In the genomic region with DNA sequence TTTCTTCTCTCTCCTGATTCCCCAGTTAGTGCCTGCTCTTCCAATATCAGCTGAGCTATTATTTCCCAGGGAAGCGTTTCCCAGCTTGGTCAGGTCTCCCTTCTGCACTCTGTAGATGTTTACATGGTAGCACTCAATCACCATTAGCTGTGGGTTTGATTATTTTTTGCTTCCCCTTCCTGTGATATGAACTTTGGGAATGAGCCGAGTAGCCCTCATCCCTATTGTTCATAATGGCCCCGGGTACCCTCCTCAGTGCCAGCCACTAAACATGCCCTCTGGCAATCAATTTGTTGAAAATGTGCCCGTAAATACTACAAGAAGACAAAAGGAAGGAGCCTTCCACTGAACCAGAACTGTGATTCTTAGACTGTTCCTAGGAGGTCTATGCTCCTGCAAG, we compare ENCODE assay signal across 26 mouse cellular contexts.
DNase-seq lines count a peak whose midpoint lies in the region; ATAC-seq lines count a peak whose summit lies in the region.
"Had no signal": no experiment of that assay in that cellular context is flagged by ENCODE, and none has a peak within 500 bp of the region (broad histone marks: within the 10 kb centered on the region; RNA-seq: fewer than 3 reads in every experiment).

No protein-coding gene starts in this region.

- 83% methylated on average over 4 of the region's 4 CpGs for WGBS in heart, embryonic 10.5 days
- WGBS in midbrain, embryonic 13.5 days = 93% methylated on average over 4 of the region's 4 CpGs
- WGBS in midbrain, embryonic 16.5 days = 89% methylated on average over 4 of the region's 4 CpGs

- peak; percentile 31 for DNase-seq in heart, embryonic 10.5 days (ENCODE audit: low spot score)
- DNase-seq in heart, postnatal 10 days = no peak
- peak; percentile 35 for DNase-seq in lung, postnatal 25 days (ENCODE audit: low spot score)
- DNase-seq in lung, postnatal 4 days = peak; percentile 18 to 27
- DNase-seq in ovary, postnatal 10 days (ENCODE audit: low spot score) = no peak
- DNase-seq: adrenal gland, adult 8-10 months; adrenal gland, postnatal 14 days; adrenal gland, postnatal 36 days; B cell, adult 2 months; cerebellum, adult 11-12 months; cerebellum, adult 2 months; cerebellum, adult 9-10 months; cerebellum, postnatal 10 days; cerebellum, postnatal 25 days had no signal

- H3K4me3 ChIP-seq in heart, embryonic 10.5 days = no peak overlapping the region
- H3K4me3 ChIP-seq in midbrain, embryonic 13.5 days (replicated peaks) = no peak overlapping the region
- no peak overlapping the region for H3K4me3 ChIP-seq in midbrain, embryonic 16.5 days (ENCODE audit: low read depth, low read length)
- H3K4me3 ChIP-seq: embryonic facial prominence, embryonic 10.5 days; embryonic facial prominence, embryonic 12.5 days; forebrain, embryonic 10.5 days; forebrain, embryonic 12.5 days; forebrain, embryonic 15.5 days had no signal

- no peaks in the 10 kb centered on the region for H3K9me3 ChIP-seq in heart, embryonic 10.5 days
- no peaks in the 10 kb centered on the region for H3K9me3 ChIP-seq in midbrain, embryonic 13.5 days
- H3K9me3 ChIP-seq in midbrain, embryonic 16.5 days (replicated peaks; ENCODE audit: control insufficient read depth, low read length, poor library complexity, severe bottlenecking) = no peaks in the 10 kb centered on the region
- H3K9me3 ChIP-seq: embryonic facial prominence, embryonic 10.5 days; embryonic facial prominence, embryonic 12.5 days; forebrain, embryonic 10.5 days; forebrain, embryonic 12.5 days; forebrain, embryonic 15.5 days had no signal

- no peak for ATAC-seq in midbrain, embryonic 13.5 days
- ATAC-seq in midbrain, embryonic 16.5 days = no peak
- no peak for ATAC-seq in erythroid progenitor cell, adult 5-6 weeks (replicated peaks; ENCODE audit: low FRiP score, poor library complexity, severe bottlenecking)
- ATAC-seq: activated CD4-positive, CD25-positive, alpha-beta regulatory T cell, adult 4 months; CD4-positive, CD25-positive, alpha-beta regulatory T cell, adult 4 months; forebrain, embryonic 15.5 days; Patski had no signal

- intact Hi-C loops in heart, postnatal 10 days (cut with DNase I) = no loop called here

- no peaks in the 10 kb centered on the region for H3K27me3 ChIP-seq in heart, embryonic 10.5 days (ENCODE audit: insufficient read depth, poor library complexity, severe bottlenecking)
- no peaks in the 10 kb centered on the region for H3K27me3 ChIP-seq in midbrain, embryonic 13.5 days
- no peaks in the 10 kb centered on the region for H3K27me3 ChIP-seq in midbrain, embryonic 16.5 days (ENCODE audit: control insufficient read depth, insufficient read depth, low read depth, low read length)
- H3K27me3 ChIP-seq: embryonic facial prominence, embryonic 12.5 days; forebrain, embryonic 12.5 days; forebrain, embryonic 15.5 days had no signal

- H3K27ac ChIP-seq in heart, embryonic 10.5 days = no peak overlapping the region
- H3K27ac ChIP-seq in midbrain, embryonic 13.5 days = 0 out of 2 replicates have a peak overlapping the region, but pooled peaks have one; percentile 9
- no peak overlapping the region for H3K27ac ChIP-seq in midbrain, embryonic 16.5 days (ENCODE audit: low read length)
- H3K27ac ChIP-seq: embryonic facial prominence, embryonic 10.5 days; embryonic facial prominence, embryonic 12.5 days; forebrain, embryonic 10.5 days; forebrain, embryonic 12.5 days; forebrain, embryonic 15.5 days had no signal

- no peak overlapping the region for H3K9ac ChIP-seq in midbrain, embryonic 13.5 days (replicated peaks)
- no peak overlapping the region for H3K9ac ChIP-seq in midbrain, embryonic 16.5 days (ENCODE audit: low read depth, low read length)
- H3K9ac ChIP-seq: embryonic facial prominence, embryonic 12.5 days; forebrain, embryonic 12.5 days; forebrain, embryonic 15.5 days had no signal

- H3K36me3 ChIP-seq in heart, embryonic 10.5 days = peaks cover 6% of the 10 kb centered on the region; the same call in 1 of the 2 replicates
- no peaks in the 10 kb centered on the region for H3K36me3 ChIP-seq in midbrain, embryonic 13.5 days
- no peaks in the 10 kb centered on the region for H3K36me3 ChIP-seq in midbrain, embryonic 16.5 days (ENCODE audit: control insufficient read depth, insufficient read depth, low read length)
- H3K36me3 ChIP-seq: embryonic facial prominence, embryonic 10.5 days; embryonic facial prominence, embryonic 12.5 days; forebrain, embryonic 10.5 days; forebrain, embryonic 12.5 days; forebrain, embryonic 15.5 days; G1E had no signal

- H3K4me1 ChIP-seq in heart, embryonic 10.5 days = no peaks in the 10 kb centered on the region
- H3K4me1 ChIP-seq in midbrain, embryonic 13.5 days (replicated peaks) = peaks cover 14% of the 10 kb centered on the region
- peaks cover 7% of the 10 kb centered on the region for H3K4me1 ChIP-seq in midbrain, embryonic 16.5 days (ENCODE audit: control insufficient read depth, insufficient read depth, low read length)

- no peak overlapping the region for H3K4me2 ChIP-seq in midbrain, embryonic 13.5 days (replicated peaks)
- H3K4me2 ChIP-seq in midbrain, embryonic 16.5 days (ENCODE audit: low read length) = no peak overlapping the region
- H3K4me2 ChIP-seq: embryonic facial prominence, embryonic 12.5 days; forebrain, embryonic 12.5 days; forebrain, embryonic 15.5 days had no signal

Comparison
In these comparisons a context has a peak if more than half of its experiments do, and no peak if none do; other contexts are left out.
1. DNase-seq: peak in heart, embryonic 10.5 days (single experiment), lung, postnatal 25 days (single experiment) and lung, postnatal 4 days (2 of 2); none in heart, postnatal 10 days (0 of 2) and ovary, postnatal 10 days (single experiment).